Mouse (Mus musculus) heart, adult 18-20 months (tissue): ENCODE measurements around the gene Prss57. TPM values are rescaled to one million over a fixed set of nuclear protein-coding genes. Genes with fewer than 3 reads are reported as not detected.
A peak's percentile ranks its signal among the peaks of the same experiment; 100 is the strongest.

Experiments
- DNase-seq, 2 experiments: peaks; one replicate each; pipeline ENCODE4 v3.0.0; 2021 to 2022; ENCODE audit warnings: mixed read lengths in 1 of 2
- total RNA-seq, 2 experiments: library from RNA; stranded (reverse); gene quantifications; 2 replicates each; pipeline ENCODE4 v1.2.3; 2021

Prss57 gene
- total RNA-seq, 2 experiments from 2014 or later: not detected

GRCm38 (mm10) chr10:79807826-79808225, 17.1 kb upstream of the Prss57 start:
- DNase-seq: peak; percentile 63 to 86

DNA sequence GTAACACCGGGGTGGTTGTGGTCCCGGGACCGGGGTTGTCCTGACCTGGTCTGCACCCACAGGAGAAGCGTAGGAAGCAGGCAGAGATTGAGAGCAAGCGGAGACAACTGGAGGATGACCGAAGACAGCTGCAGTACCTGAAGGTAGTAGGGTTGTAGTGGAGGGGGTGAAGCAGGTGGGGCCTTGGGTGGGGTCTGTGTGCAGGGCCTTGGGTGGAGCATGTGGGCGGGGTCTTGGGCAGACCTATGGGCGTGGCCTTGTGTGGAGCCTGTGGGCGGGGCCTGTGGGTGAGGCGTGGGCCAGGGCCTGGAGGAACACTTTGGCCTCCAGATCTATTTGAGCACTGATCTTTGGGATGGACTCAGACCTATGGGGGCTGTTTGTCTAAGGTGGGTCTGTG, 16.2 kb upstream of the Prss57 start:
- peak; percentile 70 to 84 for DNase-seq

- no peak for DNase-seq
Measured at GRCm38 (mm10) chr10:79806331-79806730, 15.6 kb upstream of the Prss57 start.

DNA sequence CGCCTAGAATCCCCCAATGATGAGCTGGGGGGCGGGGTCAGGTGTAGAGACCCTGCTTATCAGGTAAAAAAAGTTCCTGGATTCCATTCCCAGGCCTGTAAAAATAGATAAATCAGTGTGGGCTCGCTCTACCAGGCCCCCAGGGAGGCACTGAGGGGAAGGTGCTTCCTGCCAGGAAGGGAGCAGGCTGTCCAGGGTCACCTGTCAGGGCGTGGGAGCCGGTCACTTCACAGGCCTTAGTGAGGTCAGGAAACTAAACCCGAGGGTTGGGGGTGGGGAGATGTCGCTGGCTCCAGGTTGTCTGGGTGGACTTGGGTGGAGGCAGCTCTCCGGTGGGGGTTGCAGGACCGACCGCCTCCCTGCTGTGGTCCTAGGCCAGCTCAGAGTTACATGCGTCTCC, 14.9 kb upstream of the Prss57 start:
- peak; percentile 78 to 92 for DNase-seq

GRCm38 (mm10) chr10:79803716-79804323, 13.1 kb upstream of the Prss57 start:
- no peak for DNase-seq

DNA sequence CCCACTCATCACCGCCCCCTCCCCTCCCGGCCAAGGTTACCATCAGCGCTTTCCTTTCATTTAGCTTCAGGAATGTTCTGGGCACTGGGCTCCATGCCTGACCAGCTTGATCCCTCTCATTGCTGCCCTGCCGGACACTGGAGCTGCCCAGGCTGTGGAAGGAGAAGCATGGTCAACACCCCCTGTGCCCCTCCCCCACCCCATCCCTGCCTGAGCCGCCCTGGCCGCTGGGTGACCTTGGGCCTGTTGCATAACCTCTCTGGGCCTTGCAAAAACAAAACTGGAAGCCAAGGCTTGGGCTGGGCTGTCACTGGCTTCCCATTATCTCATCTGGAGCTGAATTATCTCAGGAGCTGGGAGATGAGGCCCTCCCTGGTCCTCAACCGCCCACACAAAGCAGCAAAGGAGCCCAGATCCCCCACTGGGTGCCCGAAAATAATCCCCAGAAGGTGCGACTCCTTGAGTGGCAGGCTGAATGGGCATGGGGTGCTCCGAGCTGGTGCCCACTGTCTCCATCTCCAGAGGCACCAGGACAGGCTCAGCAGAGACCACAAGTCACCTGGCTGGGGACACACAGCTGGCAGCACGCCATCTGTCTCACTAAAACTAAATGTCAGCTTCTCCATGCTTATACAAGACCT, 11.7 kb upstream of the Prss57 start:
- peak; percentile 79 to 88 for DNase-seq

DNA sequence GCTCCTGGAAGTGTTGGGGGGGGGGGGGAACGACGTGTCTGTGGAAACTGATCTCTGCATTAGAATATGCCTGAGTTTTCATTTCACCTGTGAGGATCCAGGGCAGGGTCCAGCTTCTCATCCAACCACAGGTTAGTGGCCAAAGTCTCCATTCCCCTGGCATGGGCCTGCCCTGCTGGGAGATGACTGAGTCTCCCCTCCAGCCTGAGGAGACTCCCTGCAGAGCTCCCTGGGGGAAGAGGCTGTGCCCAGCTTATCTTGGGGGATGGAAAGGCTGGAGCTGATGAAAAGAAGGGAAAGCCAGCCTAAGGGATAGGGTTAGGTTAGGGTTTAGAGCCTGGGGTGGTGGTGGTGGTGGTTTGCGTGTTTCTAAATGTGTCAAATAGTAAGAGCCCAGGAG, 11.1 kb upstream of the Prss57 start:
- DNase-seq: no peak

DNA sequence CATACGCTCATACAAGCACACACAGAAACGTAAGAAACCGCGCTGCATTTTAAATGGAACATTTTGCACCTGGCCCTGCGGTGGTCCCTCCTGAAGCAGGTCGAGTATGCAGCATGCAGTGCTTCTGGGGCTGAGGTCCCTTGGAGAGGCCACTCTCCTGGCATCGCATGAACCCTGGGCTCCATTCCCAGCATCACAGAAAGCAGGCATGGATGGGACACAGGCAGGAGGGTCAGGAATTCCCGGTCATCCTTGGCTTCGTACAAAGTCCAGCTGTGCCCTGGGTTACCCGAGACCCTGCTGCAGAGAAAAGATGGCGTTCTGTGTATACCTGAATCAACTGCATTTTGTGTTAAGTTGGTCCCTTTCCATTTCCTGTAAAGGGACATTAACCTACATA, 9.7 kb upstream of the Prss57 start:
- no peak for DNase-seq

GRCm38 (mm10) chr10:79798289-79798928, 7.6 kb upstream of the Prss57 start:
- DNase-seq: peak; percentile 51 to 56

GRCm38 (mm10) chr10:79797326-79797725, 6.6 kb upstream of the Prss57 start:
- DNase-seq: peak; percentile 74 to 86

- no peak for DNase-seq
Measured at GRCm38 (mm10) chr10:79795905-79796304, 5.1 kb upstream of the Prss57 start.

DNA sequence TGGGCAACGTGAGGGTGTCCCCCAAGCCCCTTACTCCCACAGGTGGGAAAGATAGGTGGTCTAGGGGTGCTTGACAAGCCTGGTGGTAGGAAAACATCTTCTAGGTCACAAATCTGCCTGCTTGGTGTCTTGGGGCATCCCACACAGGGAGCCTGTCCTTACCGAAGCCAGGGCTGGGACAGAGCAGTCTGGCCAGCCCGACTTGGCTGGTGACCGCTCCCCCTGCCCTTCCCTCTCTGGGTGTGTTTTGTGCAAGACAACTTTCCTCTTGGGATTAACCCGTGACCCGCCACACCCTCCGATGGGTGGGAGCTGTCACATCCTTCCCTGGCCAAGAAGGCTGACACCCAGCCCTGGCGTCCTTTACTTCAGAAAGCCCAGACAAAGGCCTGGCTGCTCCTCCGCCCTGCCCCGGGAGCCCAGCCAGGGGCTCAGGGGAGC, 3.8 kb upstream of the Prss57 start:
- DNase-seq: peak; percentile 91 to 97

DNA sequence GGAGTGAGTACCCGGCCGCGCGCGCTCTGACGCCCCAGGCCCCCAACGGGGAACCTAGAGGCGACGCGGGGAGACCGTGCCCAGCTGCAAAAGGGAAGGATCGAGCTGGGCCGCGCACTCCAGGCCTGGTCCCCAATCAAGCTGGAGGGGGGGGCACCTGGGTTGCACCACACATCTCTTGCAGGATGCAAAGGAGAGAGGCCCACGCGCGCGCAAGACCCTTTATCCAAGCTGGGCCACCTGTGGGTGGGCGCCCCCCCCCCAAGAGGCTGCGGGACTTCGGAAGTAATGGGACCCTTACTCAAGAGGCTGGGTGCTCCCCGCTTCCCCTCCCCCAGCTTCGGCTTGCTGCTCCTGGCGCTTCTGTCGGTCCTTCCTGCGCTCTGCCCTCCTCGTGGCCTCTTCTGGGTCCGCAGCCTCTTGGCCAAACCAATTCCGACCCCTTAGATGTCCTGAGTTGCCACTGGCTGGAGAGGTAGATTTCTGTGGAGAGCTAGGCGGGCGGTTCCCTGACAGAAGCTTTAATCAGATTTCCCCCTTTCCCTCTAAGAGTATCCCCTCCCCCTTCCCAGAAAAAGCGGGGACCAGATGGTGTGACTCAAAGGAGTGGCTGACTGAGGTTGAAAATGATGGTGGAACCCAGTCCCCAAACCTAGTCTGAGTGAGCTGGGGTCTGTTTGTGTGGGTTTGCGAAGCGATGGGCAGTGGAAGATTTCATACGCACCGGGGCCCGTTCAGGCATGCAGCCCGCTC, 3.2 kb upstream of the Prss57 start:
- peak; percentile 55 to 61 for DNase-seq

DNA sequence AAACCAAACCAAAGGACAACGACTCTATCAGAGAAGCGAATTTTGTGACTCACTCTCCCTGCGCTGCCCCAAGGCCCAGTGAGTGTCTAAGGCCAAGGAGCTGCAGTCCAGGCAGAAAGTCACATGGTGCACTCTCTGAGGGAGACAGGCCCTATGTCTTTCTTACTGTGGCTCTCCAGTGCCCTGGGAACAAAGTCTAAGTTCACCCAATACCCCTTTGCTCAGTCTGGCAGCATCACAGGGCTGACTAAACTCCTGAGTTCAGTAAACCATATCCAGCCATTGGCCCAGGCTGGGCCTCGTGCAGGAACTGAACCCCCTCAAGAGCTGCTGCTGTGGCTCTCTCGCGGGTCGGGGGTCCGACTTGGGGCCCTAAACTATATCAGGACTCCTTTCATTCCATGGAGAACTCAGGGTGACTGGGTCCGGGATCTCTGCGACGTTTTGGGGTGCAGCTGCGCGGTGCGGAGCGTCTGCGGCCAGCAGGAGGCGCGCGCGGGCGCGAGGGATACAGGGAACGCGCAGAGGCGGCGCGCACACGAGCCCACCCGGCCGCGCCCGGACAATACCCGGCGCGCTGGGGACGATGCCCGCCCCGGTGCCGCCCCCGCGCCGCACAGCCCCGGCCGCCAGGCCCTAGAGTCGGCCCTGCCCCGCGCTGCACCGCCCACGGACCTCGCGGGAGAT, 2.4 kb upstream of the Prss57 start, which contains the start of gene Palm:
Gene Palm (plus strand): TSS at position 522 of the 687 bp plus-strand sequence.
- DNase-seq: peak; percentile 85 to 92

DNA sequence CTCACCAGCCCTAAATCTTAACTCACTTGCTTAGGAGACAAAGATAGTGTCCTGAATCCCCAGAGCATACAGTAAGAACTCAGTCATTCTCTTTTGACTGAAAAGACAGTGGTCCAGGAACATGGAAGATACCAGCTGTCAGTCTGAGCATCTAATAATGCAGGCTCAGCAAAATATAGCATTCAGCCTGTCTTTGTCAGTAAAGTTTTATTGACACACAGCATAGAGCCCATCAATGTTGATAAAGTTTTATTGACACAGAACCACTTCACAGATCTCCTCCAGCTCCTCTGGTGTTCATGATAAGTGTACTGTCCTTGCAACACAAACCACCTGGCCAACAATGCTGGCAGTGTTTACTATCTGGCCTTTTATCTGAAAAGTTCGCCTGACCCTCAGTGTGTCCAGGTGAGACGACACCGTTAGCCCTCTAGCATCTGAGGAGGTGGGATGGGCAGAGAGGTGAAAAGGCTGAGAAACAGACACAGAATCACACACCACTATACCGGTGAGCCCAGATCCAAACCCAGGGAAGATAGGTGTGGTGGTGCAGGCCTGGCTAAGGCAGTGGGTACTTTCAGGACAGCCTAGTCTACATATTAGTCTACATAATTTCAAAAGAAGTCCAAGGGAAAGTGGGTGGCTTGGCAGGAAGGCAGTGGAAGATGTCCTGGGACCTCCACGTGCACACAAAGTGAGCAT, 1.7 kb upstream of the Prss57 start:
- DNase-seq: no peak

DNA sequence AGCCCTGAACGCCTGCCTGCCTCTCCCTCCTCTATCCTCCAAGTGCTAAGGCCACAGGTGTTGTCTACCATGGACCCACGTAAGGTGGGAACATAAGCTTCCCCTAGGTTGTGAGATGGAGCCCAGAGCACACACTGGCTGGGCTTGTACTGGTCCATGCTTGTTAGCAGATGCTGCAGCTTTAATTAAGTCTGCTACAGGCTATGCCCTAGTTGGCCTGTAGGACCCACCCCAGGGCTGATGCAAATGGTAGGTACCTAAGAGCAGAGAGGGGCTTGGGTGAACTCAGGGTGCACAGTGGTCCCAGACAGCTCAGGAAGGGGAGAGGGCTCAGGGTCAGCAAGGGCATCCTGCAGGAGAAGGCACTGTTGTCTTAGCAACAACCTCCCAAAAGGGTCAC, 1.2 kb downstream of the Prss57 start:
- no peak for DNase-seq

DNA sequence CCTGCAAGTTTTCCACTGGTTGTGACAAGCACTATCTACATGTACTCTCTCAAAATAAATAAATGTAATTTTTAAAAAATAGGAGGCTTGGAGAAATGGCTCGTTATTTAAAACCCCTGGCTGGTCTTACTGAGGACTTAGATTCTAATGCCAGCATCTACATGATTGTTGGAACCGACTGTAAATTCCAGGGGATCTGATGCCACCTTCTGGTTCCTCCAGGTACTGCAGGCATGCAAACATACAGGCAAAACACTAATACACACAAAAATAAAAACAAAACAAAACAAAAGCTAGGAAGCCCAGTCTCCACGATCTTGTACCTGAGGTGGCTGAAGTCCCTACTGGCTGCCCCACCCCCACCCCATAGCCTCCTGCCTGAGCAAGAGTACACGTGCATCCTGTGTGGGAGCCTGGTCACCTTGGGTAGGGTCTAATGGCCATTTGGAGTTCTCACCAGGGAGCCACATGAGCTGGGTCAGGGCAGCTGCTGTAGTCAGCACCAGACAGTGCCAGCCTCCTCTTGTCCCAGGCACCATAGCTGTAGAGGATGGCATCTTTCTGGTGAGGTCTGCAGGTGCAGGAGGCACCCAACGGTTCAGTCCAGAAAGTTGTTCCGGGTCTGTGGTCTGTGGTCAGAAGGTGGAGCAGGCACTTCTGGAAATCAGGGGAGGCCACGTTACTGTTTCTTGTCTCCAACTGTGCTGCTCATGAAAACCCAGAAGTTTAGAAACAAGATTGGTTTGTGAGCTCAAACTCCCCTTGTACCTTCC, 2.2 kb downstream of the Prss57 start:
- DNase-seq: peak; percentile 67 to 93

GRCm38 (mm10) chr10:79783920-79784800, 6.6 kb downstream of the Prss57 start:
- peak in 1 of 2 experiments; percentile 65 for DNase-seq

DNA sequence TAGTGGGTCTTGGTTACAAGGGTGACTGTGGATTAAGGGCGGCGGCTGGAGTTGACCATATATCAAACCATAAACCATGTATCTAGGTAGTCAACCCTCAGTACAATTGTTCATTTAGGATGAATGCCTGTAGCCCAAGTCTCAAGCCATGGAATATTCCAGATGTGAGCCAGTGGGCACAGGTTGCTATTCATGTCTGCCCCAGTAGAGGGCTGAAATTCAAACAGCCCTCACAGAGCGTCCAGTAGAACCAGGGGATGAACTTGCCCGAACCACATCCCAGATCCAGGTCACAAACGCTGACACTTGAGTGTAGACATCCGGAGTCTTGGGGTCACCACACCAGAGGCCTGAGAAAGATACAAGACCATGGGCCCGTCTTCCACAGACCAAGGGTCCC, 7.7 kb downstream of the Prss57 start:
- DNase-seq: no peak

GRCm38 (mm10) chr10:79781956-79782355, 8.8 kb downstream of the Prss57 start:
- DNase-seq: no peak
